Mouse (Mus musculus) neutrophil, adult 5-6 weeks (primary cell): Measurements from ENCODE around the gene Sorbs1. TPM values are rescaled to one million over a fixed set of nuclear protein-coding genes. Genes with fewer than 3 reads are reported as not detected.
A peak's percentile ranks its signal among the peaks of the same experiment; 100 is the strongest.

Experiments
- ATAC-seq: fragments of 151-379, 151-347 bp; 2 replicates; pipeline ENCODE4 v1.8.0; 2017; ENCODE audit warnings: mild to moderate bottlenecking, moderate TSS enrichment; ENCODE audit not compliant: insufficient number of reproducible peaks, poor library complexity, low FRiP score, severe bottlenecking; ENCODE audit errors: extremely low read depth
- total RNA-seq: library from RNA; stranded (forward); fragments of 200-1000 nt; gene quantifications from 2 replicates; pipeline ENCODE4 v1.2.3, GENCODE M21; 2017

Gene Sorbs1
- total RNA-seq, result 9.8 and 17.2 TPM in 2 replicates

DNA sequence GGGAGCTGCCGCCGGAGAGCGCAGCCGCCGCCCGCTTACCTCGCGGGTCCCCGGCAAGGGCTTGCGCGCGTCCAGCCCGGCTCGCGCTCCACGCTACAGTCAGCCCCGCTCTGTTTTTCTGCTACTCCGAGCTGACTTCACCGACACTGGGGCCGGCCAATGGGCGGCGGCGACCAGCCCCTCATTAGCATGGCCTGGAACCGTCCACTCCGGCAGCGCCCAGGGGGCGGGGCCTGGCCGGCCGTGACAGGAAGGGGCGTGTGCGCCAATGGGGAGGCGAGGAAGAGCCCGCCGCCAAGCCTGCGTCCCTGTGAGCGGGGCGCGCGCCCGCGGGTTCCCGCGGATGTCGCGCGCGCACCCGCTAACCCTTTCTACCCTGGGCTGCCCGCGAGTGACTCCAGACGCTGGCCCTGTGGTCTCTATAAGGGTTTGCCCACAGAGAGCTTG lies at the start of gene Sorbs1:
Gene Sorbs1 (minus strand): TSS at position 148 of the 447 bp plus-strand sequence.
- peak; percentile 90 for ATAC-seq

- peak; percentile 60; the same call in 1 of the 2 replicates for ATAC-seq
Observed at GRCm38 (mm10) chr19:40561521-40561920, 47.9 kb upstream of the Sorbs1 start.

DNA sequence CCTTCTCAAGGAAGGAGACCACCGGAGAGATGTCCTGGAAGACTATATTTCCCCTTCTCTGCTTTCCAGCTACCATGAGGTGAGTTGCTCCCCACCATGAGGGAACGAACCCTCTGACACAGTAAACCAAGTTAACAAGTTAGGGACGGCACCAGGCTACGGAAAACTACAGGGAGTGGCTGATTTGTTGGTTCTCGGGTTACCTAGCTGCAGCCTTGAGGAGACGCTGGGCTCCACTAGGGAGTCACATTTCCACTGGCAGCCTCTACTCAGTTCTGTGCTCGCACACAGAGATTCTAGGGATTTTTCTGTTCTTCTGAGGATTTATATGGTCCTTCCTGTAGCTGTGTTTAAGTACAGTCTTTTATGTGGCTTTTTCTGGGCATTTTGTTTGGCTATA lies 42.5 kb upstream of the Sorbs1 start:
- ATAC-seq, result no peak

DNA sequence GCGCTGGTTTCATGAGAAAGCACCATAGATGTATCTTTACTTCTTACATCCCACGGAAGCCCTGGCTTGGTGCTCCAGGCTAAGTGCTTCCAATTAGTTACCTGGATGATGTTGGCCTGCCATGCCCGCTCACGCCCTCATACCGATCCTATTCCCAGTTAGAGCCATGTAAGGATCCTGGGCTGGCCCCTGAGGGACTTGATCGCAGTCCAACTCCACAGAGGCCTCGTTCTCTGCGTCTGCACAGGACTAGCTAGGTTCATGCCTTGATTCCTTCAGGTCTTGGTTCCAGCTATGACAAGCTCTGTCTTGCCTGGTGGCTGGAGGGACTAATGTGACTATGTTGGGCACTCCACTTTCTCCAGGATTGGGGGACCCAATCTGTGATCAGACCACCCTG lies 41.6 kb upstream of the Sorbs1 start:
- no peak for ATAC-seq

- no peak for ATAC-seq
Observed at GRCm38 (mm10) chr19:40554343-40554742, 40.8 kb upstream of the Sorbs1 start.

GRCm38 (mm10) chr19:40553849-40554248 lies 40.3 kb upstream of the Sorbs1 start:
- ATAC-seq, result no peak

GRCm38 (mm10) chr19:40553014-40553789 lies 39.6 kb upstream of the Sorbs1 start:
- ATAC-seq, result no peak

- no peak for ATAC-seq
Observed at GRCm38 (mm10) chr19:40549516-40550135, 36.0 kb upstream of the Sorbs1 start.

- no peak for ATAC-seq
Observed at GRCm38 (mm10) chr19:40548796-40549515, 35.4 kb upstream of the Sorbs1 start.

DNA sequence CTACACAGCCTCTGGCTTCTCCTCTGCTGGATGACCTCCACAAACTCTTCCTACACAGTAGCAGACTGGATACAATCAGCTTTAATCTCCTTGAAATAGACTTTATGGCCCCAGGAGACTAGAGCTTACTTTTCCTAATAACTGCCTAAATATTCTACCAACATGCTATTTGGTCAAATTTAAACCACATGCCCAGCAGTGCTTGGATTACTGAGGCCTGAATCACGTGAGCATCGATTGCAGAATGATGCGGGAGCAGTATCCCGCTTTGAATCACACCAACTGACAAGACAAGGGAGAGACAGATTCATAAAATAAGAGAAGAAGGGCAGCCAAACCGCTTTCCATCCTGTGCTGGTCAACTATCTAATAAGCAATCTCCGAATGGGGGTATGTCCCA lies 34.8 kb upstream of the Sorbs1 start:
- no peak for ATAC-seq

DNA sequence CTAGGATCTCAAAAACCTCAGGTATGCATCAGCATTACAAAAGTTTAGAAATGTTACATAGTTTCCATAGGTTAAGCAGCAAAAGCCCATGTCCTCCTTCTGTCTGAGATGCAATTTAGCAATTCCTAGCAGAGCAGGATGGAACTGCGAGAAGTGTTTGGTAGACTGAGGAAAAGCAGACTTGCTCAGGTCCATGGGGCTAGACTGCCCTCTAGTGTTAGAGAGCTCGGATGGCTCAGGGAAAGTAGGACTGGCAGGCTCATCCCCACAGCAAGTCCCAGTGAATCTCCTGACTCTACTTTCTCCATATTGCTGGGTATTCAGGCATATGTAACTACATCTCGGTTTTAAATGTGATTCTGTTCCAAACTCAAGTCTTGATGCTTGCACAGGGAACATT lies 31.3 kb upstream of the Sorbs1 start:
- no peak for ATAC-seq

DNA sequence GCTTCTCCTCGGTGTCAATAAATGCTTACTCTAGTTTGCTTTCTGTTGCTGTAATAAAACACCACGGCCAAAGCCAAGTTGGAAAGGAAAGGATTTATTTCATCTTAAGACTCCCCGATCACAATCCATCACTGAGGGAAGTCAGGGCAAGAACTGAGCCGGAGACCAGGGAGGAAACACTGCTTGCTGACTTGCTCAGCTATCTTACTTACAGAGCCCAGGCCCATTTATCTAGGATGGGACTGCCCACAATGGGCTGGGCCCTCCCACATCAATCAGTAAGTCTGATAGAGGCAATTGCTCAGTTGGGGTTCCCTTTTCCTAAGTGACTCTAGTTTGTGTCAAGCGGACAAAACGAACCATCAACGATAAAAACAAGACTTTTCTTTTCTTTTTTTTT lies 29.2 kb upstream of the Sorbs1 start:
- ATAC-seq, result no peak

GRCm38 (mm10) chr19:40536526-40536925 lies 22.9 kb upstream of the Sorbs1 start:
- ATAC-seq, result no peak

DNA sequence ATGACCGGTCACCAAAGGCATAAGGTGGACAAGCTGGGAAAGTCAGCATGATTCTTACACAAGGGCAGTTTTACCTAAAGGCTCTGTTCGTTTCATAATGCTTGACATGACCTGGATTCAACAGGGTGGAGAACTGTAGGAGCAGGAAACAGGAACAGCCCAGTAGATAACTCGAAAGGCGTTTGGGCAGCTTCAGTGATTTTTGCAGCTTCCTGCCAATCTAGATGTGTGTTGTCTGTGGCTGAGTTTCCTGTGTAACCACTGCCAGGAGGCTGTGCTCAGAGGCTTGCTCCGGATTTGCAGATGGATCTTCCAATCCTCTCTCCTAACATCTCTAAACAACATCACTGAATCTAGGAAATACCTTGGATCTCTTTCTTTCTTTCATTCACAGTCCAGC lies 18.9 kb upstream of the Sorbs1 start:
- no peak for ATAC-seq

DNA sequence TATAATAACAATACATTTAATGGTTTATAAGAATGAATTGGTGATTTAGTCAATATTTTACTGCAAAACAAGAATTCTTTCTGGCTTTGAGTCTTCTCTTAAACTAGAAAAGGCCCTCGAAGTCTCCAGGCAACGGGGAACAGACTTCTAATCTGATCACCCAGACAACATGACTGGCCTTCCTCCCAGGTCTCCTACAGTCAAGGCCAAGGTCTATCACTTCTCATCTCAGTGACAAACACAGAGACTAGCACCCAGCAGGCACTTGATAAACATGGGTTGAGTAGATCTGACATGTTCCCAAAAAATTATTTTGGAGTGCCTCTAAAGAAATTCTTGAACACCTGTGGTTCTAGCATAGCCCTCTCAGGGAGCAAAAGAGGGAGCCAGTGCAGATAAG lies 16.7 kb upstream of the Sorbs1 start:
- no peak for ATAC-seq

DNA sequence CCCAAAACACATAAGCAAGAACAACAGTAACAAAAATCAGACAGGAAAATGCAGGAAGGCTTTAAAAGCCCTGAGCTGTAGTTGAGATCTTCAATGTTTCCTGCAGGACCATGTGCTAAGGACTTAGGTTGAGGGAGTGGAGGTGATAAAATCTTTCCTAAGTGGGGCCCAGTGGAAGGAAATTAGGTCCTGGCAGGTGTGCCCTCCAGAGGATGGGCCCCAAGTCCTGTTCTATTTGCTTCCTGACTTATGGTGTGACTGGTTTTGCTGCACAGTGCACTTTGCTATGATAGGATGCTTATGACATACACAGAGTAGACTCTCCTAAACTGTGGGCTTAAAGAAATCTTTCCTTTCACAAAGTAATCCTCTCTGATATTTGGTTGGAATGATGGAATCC lies 14.7 kb upstream of the Sorbs1 start:
- ATAC-seq, result no peak

GRCm38 (mm10) chr19:40526367-40527014 lies 12.9 kb upstream of the Sorbs1 start:
- no peak for ATAC-seq

- no peak for ATAC-seq
Observed at GRCm38 (mm10) chr19:40523431-40524005, 9.9 kb upstream of the Sorbs1 start.

DNA sequence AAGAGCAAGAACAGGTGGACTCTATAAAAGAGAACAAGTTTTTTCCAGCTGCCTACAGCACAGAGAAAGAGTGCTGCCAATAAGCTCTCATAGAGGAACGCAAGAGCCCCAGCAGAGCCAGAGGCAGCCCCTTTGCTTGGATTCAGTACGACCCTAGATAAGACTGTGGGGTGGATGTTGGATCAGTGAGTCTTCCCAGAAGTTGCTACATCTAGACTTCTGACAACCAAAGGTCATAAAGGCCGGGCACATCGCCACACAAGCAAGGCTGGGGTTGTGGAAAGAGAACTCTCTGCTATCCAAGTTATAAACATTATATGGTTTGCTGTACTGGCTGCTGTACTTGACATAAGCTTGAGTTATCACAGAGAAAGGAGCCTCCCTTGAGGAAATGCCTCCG lies 6.8 kb upstream of the Sorbs1 start:
- no peak for ATAC-seq
